Mouse (Mus musculus) C2C12 (cell line): ENCODE data around the gene Gm20388. TPM values are rescaled to one million over a fixed set of nuclear protein-coding genes. Genes with fewer than 3 reads are reported as not detected.

Source experiments
- H3K27me3 ChIP-seq: one replicate; pipeline ENCODE4 v1.6.1; 2011; ENCODE audit not compliant: control insufficient read depth, insufficient read depth, insufficient read length
- H3K36me3 ChIP-seq: one replicate; pipeline ENCODE4 v1.6.1; 2011; ENCODE audit not compliant: control insufficient read depth, insufficient read depth
- H3K4me3 ChIP-seq: one replicate; pipeline ENCODE4 v1.5.1; 2011; ENCODE audit warnings: mild to moderate bottlenecking, control low read depth; ENCODE audit not compliant: poor library complexity, insufficient read depth, severe bottlenecking
- H3K79me2 ChIP-seq: one replicate; pipeline ENCODE4 v1.6.1; 2011; ENCODE audit not compliant: control insufficient read depth, insufficient read depth
- H3K79me3 ChIP-seq: one replicate; pipeline ENCODE4 v1.6.1; 2011; ENCODE audit warnings: low read depth, control low read depth
- H3ac ChIP-seq: one replicate; pipeline ENCODE3; 2011; ENCODE audit warnings: low read depth; ENCODE audit not compliant: control insufficient read depth, insufficient read length
- CEBPB ChIP-seq: IDR thresholded peaks from one replicate; pipeline ENCODE4 v1.6.1; 2011; ENCODE audit warnings: low read depth, mild to moderate bottlenecking, control low read depth, moderate library complexity
- CTCF ChIP-seq: IDR thresholded peaks from one replicate; pipeline ENCODE4 v1.5.1; 2011; ENCODE audit not compliant: control insufficient read depth, insufficient read depth, insufficient read length
- FOSL1 ChIP-seq: IDR thresholded peaks from one replicate; pipeline ENCODE4 v1.8.0; 2011; ENCODE audit warnings: mild to moderate bottlenecking, low read length; ENCODE audit not compliant: poor library complexity, insufficient read depth, severe bottlenecking
- MAX ChIP-seq: IDR thresholded peaks from one replicate; pipeline ENCODE4 v1.6.1; 2011; ENCODE audit warnings: mild to moderate bottlenecking, control low read depth
- MYOD1 ChIP-seq: IDR thresholded peaks from one replicate; pipeline ENCODE4 v1.6.1; 2011; ENCODE audit warnings: low read depth; ENCODE audit not compliant: control insufficient read depth, insufficient read length
- MYOG ChIP-seq: IDR thresholded peaks from one replicate; pipeline ENCODE4 v1.6.1; 2011; ENCODE audit not compliant: control insufficient read depth, insufficient read length; ENCODE audit errors: extremely low read depth
- USF1 ChIP-seq: IDR thresholded peaks from one replicate; pipeline ENCODE4 v1.6.1; 2011; ENCODE audit warnings: low read depth, mild to moderate bottlenecking, control low read depth, moderate library complexity
- polyA plus RNA-seq: library from polyadenylated mRNA; unstranded; fragments of >200 nt; fragmentation: generic; extraction: Trizol; gene quantifications from one replicate; pipeline ENCODE4 v1.2.1, GENCODE M21; 2012; ENCODE audit warnings: missing spikeins

Gene Gm20388
- polyA plus RNA-seq, 1 experiment = 15.0 TPM

DNA sequence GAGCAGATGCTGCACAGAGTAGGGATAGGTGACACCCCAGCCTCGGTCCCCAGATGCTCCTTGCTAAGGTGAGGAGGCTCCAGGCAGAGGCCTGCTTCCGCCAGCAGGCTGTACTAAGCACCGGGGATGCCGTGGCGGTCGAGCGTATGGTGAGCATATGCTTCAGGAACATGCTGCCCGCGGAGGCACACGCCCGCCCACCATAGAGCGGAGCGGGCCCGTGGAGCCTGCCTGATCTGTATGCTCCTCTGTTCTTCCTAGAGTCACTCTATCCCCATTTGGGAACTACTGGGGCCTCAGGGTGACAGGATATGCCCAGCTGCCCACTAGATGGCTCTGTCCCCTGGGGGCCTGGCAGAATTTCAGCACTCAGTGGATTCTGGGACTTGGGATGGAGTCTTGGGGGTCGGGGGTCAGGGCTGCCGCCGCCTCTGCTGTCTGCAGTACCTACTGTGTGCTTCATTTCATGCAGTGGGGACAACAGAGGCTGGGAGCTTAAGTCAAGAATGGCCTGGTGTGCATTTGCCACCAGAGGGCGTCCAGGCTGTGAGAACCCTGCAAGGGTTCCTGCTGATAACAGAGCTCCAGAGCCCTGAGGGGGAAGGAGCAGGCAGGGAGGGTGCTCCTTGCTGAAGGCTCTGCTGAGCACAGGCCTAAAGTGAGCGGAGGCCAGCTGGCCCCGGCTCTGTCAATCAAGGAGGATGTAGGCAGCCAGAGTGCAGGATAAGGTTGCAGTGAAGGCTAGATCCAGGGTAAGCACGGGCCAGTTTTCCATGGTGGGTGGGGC, 377.7 kb downstream of the Gm20388 start:
- peaks cover 5% of the 10 kb centered on the region for H3K36me3 ChIP-seq
- no peak overlapping the region for H3ac ChIP-seq
- TF ChIP-seq CEBPB (no peak), CTCF (peak; percentile 56), MYOG (no peak), MAX (no peak)
- H3K79me2 ChIP-seq = peaks cover 49% of the 10 kb centered on the region
- no peak overlapping the region for H3K4me3 ChIP-seq
- no peaks in the 10 kb centered on the region for H3K27me3 ChIP-seq
- H3K79me3 ChIP-seq = peaks cover 5% of the 10 kb centered on the region

DNA sequence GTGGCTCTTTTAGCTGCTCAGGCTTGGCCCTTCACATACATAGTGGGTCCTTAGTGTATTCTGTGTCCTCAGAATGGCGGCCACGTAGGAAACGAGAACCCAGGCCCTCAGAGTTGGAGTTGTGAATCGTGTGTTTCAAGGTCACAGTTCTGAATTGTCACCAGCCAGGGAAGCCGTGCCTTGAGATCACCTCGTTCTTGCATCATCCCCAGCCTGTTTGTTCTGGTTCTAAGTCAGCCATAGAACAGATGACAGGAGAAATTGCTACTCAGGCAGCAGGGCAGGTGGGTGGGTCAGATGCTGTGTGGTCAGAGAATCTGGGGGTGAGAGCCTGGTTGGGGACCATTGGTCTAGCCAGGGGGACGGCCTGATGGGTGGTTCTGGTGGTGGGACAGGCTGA, 378.6 kb downstream of the Gm20388 start:
- Histone ChIP-seq H3K79me3 (peaks cover 5% of the 10 kb centered on the region), H3K4me3 (no peak overlapping the region), H3K27me3 (no peaks in the 10 kb centered on the region), H3K36me3 (peaks cover 5% of the 10 kb centered on the region), H3ac (no peak overlapping the region), H3K79me2 (peaks cover 49% of the 10 kb centered on the region)
- TF ChIP-seq MYOD1 = no peak

DNA sequence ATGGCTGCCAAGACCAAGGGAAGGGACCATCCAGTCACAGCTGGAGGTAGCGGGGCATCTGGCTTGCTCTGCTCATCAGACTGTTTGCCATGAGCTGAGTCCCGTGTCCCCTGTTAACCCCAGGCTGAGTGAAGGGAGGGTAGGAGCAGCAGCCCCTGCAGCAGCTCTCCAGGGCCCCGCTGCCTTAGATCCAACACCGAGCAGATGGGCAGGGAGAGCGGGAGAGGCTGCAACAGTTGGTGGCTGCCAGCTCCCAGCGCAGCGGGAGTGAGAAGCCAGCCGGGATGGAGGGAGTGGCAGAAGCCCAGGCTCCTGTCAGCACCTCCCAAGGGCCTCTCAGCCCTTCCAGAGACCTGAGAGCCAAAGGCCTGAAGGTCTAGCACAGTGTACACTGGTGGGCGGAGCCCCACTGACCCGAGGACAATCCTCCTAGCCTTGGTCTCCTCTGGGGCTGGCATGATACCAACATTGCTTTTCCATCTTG, 379.1 kb downstream of the Gm20388 start:
- H3K79me3 ChIP-seq = peaks cover 4% of the 10 kb centered on the region
- H3ac ChIP-seq = no peak overlapping the region
- no peaks in the 10 kb centered on the region for H3K27me3 ChIP-seq
- TF ChIP-seq CTCF = no peak
- no peak for TF ChIP-seq MYOG
- no peak for TF ChIP-seq MYOD1
- TF ChIP-seq CEBPB = no peak
- no peak for TF ChIP-seq FOSL1
- no peak for TF ChIP-seq MAX
- no peak for TF ChIP-seq USF1
- peaks cover 49% of the 10 kb centered on the region for H3K79me2 ChIP-seq
- H3K36me3 ChIP-seq = peaks cover 5% of the 10 kb centered on the region
- no peak overlapping the region for H3K4me3 ChIP-seq

DNA sequence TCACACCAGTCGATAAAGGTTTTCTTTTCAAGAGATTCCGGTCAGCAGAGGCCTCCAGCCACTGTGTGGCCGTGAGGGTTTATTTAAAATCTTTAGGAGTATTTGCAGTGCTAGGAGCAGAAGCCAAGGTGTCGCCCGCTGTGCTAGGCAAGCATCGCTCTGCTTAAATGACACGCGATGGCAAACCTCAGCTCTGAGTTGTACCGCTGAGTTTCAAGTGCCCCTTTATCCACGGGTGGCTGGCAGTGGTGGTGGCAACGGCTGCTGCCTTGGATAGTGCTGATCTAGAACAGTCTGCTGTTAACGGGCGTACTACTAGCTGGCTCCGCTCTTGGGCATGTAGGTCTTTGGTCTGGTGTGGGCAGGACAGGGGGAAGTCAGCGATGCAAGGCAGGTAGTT, 380.0 kb downstream of the Gm20388 start:
- Histone ChIP-seq H3K36me3 (peaks cover 5% of the 10 kb centered on the region), H3K79me2 (peaks cover 45% of the 10 kb centered on the region), H3K79me3 (peaks cover 3% of the 10 kb centered on the region), H3ac (no peak overlapping the region), H3K27me3 (no peaks in the 10 kb centered on the region), H3K4me3 (no peak overlapping the region)
- TF ChIP-seq MAX (no peak), MYOG (no peak), USF1 (no peak), FOSL1 (no peak), MYOD1 (no peak), CTCF (no peak), CEBPB (no peak)

DNA sequence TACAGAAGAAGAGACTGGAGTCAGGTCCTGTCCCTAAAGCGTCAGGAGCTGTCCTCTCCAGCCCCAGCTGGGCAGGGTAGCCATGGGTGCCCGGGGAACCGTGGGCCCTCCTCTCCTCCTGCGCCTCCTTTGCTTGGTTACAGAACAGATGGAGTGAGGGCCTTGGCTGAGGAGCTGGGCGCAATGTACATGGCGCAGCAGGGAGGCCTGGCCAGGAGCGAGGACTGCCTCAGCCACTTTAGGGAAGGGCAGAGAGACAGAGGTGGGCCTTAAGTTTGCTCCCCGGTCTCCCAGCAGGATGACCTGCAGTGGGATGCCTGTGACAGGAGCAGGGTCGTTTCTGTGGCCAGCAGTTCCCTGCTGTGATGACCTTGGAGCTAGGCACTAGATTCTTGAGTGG, 381.0 kb downstream of the Gm20388 start:
- no peak overlapping the region for H3ac ChIP-seq
- no peak overlapping the region for H3K4me3 ChIP-seq
- H3K27me3 ChIP-seq = no peaks in the 10 kb centered on the region
- H3K79me3 ChIP-seq = peaks cover 3% of the 10 kb centered on the region
- H3K79me2 ChIP-seq = peaks cover 36% of the 10 kb centered on the region
- no peak for TF ChIP-seq CTCF
- no peak for TF ChIP-seq USF1
- no peak for TF ChIP-seq CEBPB
- TF ChIP-seq MAX = no peak
- TF ChIP-seq MYOD1 = no peak
- no peak for TF ChIP-seq FOSL1
- TF ChIP-seq MYOG = no peak
- H3K36me3 ChIP-seq = no peaks in the 10 kb centered on the region

DNA sequence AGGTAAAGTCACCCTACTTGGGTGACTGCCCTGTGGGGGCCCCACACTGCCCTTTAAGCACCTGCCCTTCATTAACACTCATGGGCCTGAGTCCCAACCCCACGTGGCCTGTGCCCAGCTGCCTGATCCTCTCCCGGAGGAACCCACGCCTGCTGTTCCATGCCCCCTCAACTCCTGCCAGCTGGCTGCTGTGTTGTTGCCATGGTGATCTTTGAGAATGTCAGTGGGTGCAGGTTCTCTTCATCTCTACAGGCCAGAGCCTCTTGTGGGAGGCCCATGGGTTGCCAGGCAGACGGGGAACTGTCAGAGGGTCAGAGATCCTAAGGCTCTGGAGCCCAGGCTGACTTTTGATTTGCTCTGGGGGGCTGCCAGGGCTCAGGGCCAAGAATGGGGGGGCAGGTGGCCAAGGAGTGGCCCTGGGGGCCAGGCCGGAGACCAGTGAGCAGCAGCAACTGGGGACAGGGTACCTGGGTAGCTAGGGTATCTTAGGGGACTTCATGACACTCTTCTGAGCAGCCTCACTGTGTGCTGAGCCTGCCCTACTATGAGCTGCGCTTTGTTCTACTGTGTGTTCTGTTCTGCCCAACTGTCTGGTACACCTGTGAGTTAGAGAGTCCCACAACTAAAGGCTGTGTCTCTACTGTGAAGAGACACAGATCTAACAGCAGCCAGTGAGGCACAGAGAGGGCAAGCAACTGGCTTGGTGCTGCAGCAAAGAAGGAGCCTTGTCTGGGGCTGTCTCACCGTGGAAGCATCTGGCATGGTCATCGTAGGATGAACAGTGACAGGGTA, 381.9 kb downstream of the Gm20388 start:
- Histone ChIP-seq H3K79me3 (peaks cover 3% of the 10 kb centered on the region), H3K79me2 (peaks cover 31% of the 10 kb centered on the region), H3K27me3 (no peaks in the 10 kb centered on the region), H3K4me3 (no peak overlapping the region), H3K36me3 (no peaks in the 10 kb centered on the region), H3ac (no peak overlapping the region)
- no peak for TF ChIP-seq FOSL1
